Mouse (Mus musculus) liver, embryonic 14.5 days (tissue): ENCODE measurements around the gene Ell. TPM values are rescaled to one million over a fixed set of nuclear protein-coding genes. Genes with fewer than 3 reads are reported as not detected.

Experiments
- ATAC-seq: fragments of 200-750 bp; cut with Nextera tagmentation; 2 replicates; pipeline ENCODE4 v1.8.0; 2017; ENCODE audit warnings: moderate number of reproducible peaks, mild to moderate bottlenecking, moderate library complexity; ENCODE audit not compliant: insufficient read depth
- DNase-seq, 3 experiments: peaks; one replicate each; pipeline ENCODE4 v3.0.0-alpha.2; 2012 to 2013; ENCODE audit warnings: low read depth in 3 of 3, low spot score in 3 of 3
- H3K27ac ChIP-seq: fragments of 300-500 bp; sonication (generic); 2 replicates; pipeline ENCODE4 v1.5.1; 2014; ENCODE audit warnings: moderate library complexity, mild to moderate bottlenecking, control low read depth, inconsistent platforms
- H3K27me3 ChIP-seq: fragments of 300-500 bp; sonication (generic); 2 replicates; pipeline ENCODE4 v1.6.1; 2014; ENCODE audit warnings: mild to moderate bottlenecking, low read length, moderate library complexity; ENCODE audit not compliant: control insufficient read depth, insufficient read depth
- H3K36me3 ChIP-seq: fragments of 300-500 bp; sonication (generic); replicated peaks from 2 replicates; pipeline ENCODE4 v1.6.1; 2014; ENCODE audit warnings: low read depth; ENCODE audit not compliant: control insufficient read depth, insufficient read depth
- H3K4me1 ChIP-seq, 2 experiments: fragments of 200-500 bp in 1 of 2; fragments of 300-500 bp in 1 of 2; sonication (generic) in 1 of 2; replicated peaks; 2 replicates each; pipeline ENCODE4 v1.6.1; 2012 to 2014; ENCODE audit warnings: antibody characterized with exemption in 1 of 2, inconsistent platforms in 1 of 2, low read length in 1 of 2; ENCODE audit not compliant: control insufficient read depth in 2 of 2, insufficient read depth in 2 of 2
- H3K4me2 ChIP-seq: fragments of 300-500 bp; sonication (generic); 2 replicates; pipeline ENCODE4 v1.6.1; 2014; ENCODE audit warnings: low read depth, mild to moderate bottlenecking, control low read depth, moderate library complexity
- H3K4me3 ChIP-seq, 2 experiments: fragments of 200-500 bp in 1 of 2; fragments of 300-500 bp in 1 of 2; sonication (generic) in 1 of 2; 2 replicates each; pipeline ENCODE4 v1.5.1; 2012 to 2014; ENCODE audit warnings: low read depth in 2 of 2, low read length in 2 of 2, mild to moderate bottlenecking in 2 of 2, control low read depth in 1 of 2, inconsistent platforms in 1 of 2, moderate library complexity in 1 of 2; ENCODE audit not compliant: insufficient read depth in 1 of 2
- H3K9ac ChIP-seq: fragments of 300-500 bp; sonication (generic); replicated peaks from 2 replicates; pipeline ENCODE4 v1.6.1; 2014; ENCODE audit warnings: mild to moderate bottlenecking, control low read depth, moderate library complexity
- H3K9me3 ChIP-seq: fragments of 300-500 bp; sonication (generic); 2 replicates; pipeline ENCODE4 v1.6.1; 2016; ENCODE audit warnings: low read length, mixed read lengths; ENCODE audit not compliant: control insufficient read depth
- CTCF ChIP-seq: IDR thresholded peaks from 2 replicates; pipeline ENCODE4 v1.5.1; 2016; ENCODE audit warnings: antibody characterized with exemption, low read depth, control low read depth
- EP300 ChIP-seq: IDR thresholded peaks from 2 replicates; pipeline ENCODE4 v1.6.1; 2016; ENCODE audit warnings: antibody characterized with exemption, low read depth
- WGBS: fragments of 180-500 bp; shearing (Covaris S2); extraction: QIAGEN DNeasy Blood & Tissue Kit; methylation state at CpG from one replicate; pipeline ENCODE4 v1.1.7; 2014; ENCODE audit not compliant: insufficient replicate concordance; 5-methylcytosine and 5-hydroxymethylcytosine counted together
- polyA plus RNA-seq, 2 experiments: library from polyadenylated mRNA; depleted of rRNA in 1 of 2; stranded (reverse) in 1 of 2; unstranded in 1 of 2; fragments of >200 nt; fragmentation: Nextera tagmentation in 1 of 2; extraction: Ambion mirVana in 1 of 2; gene quantifications; 2 replicates each; pipeline versions ENCODE4 v1.2.1 to v1.2.3; 2012 to 2014

The Ell gene
- polyA plus RNA-seq, 2 experiments, result 7.7 to 8.9 TPM

DNA sequence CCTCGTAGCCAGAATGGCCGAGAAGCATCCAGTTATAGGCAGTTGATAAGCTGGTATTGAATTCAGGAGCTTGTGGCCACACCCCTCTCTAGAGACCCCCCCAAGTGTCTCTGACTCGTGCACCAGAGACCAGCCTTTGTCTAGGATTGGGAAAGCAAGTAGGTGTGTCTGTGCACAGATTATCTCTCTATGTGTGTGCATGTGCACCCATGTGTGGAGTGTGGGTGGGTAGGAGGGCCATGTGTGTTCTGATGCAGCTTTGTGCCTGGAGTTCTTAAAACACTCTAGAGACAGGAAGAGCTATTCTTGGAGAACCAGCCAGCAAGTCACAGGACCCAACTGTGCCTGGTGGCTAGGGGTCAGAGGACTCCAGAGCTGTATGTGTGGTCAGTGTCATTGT lies 21.3 kb downstream of the Ell start:
- Histone ChIP-seq H3K4me1 (peaks cover 17 to 70% of the 10 kb centered on the region in 2 experiments), H3K27me3 (no peaks in the 10 kb centered on the region), H3K4me2 (no peak overlapping the region), H3K4me3 (no peak overlapping the region), H3K9me3 (no peaks in the 10 kb centered on the region), H3K9ac (no peak overlapping the region), H3K27ac (no peak overlapping the region), H3K36me3 (no peaks in the 10 kb centered on the region)
- 50% methylated on average over 3 of the region's 3 CpGs for WGBS
- DNase-seq, result no peak
- no peak for ATAC-seq
- no peak for TF ChIP-seq EP300
- no peak for TF ChIP-seq CTCF

DNA sequence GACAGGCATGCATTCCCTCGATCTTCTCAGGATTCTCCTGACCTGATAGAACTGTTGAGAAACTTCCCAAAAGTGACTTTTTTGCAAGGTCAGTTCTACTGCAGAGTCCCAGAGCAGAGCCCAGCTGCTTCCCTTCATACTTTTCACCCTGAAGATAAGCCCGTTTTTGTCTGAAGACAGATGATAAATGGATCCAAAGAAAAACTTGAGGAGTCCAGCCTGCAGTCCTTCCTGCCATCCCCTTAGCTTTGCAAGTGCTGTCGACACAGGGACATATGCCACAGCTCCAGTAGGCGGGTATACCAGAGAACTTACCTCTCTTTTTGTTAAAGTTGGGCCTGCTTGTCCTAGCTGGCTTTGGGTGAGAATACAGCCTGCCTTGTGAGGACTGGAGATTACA lies 22.1 kb downstream of the Ell start:
- Histone ChIP-seq H3K9ac (no peak overlapping the region), H3K27ac (no peak overlapping the region; the same call in 1 of the 2 replicates), H3K27me3 (no peaks in the 10 kb centered on the region), H3K4me3 (no peak overlapping the region), H3K4me2 (no peak overlapping the region), H3K36me3 (no peaks in the 10 kb centered on the region), H3K9me3 (no peaks in the 10 kb centered on the region), H3K4me1 (peaks cover 19 to 66% of the 10 kb centered on the region in 2 experiments)
- DNase-seq, result no peak
- peak; percentile 2; the same call in 1 of the 2 replicates for ATAC-seq
- WGBS, result 29% methylated on average over 4 of the region's 4 CpGs
- no peak for TF ChIP-seq EP300
- TF ChIP-seq CTCF, result no peak

DNA sequence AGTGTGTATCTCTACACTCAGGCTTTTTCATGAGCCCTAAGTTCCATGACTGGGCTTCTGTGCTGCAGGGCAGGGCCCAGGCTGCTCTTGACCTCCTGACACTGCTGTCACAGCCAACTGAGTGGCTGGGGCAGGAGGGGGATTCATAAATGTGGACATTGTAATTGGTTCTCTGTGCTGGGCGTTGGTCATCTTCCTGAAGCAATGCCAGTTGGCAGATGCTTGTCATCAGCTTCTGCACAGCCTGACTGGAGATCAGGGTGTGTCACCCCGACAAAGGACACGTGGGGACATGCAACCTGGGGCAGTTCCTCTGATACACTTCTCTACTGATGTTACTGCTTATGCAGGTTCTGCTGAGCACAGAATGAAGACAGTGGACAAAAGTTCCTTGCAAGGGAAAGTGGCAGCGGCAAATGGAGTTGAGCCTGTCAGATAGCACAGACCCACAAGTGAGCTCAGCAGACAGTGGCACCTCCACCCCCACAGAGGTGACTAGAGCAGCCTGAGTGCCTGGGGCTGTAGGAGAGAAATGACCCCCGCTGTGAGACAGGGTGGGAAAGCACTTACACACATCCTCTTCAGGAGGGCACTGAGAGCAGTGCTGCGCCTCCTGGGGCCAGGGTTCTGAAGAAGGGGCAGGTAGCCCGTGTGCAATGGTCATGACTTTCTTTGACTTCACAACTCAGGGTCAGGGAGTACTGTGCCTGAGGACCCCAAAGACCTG lies 22.7 kb downstream of the Ell start:
- Histone ChIP-seq H3K27me3 (no peaks in the 10 kb centered on the region), H3K4me2 (no peak overlapping the region), H3K4me1 (peaks cover 19 to 63% of the 10 kb centered on the region in 2 experiments), H3K9ac (no peak overlapping the region), H3K9me3 (no peaks in the 10 kb centered on the region), H3K36me3 (no peaks in the 10 kb centered on the region), H3K4me3 (no peak overlapping the region), H3K27ac (no peak overlapping the region)
- WGBS, result 52% methylated on average over 7 of the region's 7 CpGs
- ATAC-seq (0 out of 2 replicates have a peak, but pooled peaks have one; percentile 36), DNase-seq (no peak)
- no peak for TF ChIP-seq EP300
- no peak for TF ChIP-seq CTCF

DNA sequence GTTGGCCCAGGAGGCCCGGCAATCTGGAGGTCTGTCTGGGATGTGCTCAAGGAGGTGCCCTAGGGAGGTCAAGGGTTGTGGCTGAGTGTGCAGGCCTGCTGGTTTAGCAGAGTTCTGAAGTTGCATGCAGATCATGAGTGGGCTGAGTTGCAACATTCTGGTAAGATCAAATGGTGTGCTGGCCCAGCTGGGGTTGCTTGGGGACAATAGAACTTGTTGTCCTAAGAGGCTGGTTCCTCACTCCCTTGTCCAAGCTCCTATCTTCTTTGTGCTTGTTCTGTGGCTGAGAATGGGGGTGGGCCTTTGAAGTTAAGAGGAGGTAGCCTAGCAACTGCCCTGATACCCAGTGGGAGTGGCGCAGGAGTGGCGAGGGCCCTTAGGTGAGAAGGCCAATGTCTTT lies 23.5 kb downstream of the Ell start:
- Histone ChIP-seq H3K4me1 (peaks cover 19 to 55% of the 10 kb centered on the region in 2 experiments), H3K27ac (no peak overlapping the region), H3K4me2 (no peak overlapping the region), H3K9me3 (no peaks in the 10 kb centered on the region), H3K36me3 (no peaks in the 10 kb centered on the region), H3K9ac (no peak overlapping the region), H3K4me3 (no peak overlapping the region), H3K27me3 (no peaks in the 10 kb centered on the region)
- no peak for TF ChIP-seq CTCF
- no peak for TF ChIP-seq EP300
- ATAC-seq (no peak), DNase-seq (no peak)
- 60% methylated on average over 3 of the region's 3 CpGs for WGBS

DNA sequence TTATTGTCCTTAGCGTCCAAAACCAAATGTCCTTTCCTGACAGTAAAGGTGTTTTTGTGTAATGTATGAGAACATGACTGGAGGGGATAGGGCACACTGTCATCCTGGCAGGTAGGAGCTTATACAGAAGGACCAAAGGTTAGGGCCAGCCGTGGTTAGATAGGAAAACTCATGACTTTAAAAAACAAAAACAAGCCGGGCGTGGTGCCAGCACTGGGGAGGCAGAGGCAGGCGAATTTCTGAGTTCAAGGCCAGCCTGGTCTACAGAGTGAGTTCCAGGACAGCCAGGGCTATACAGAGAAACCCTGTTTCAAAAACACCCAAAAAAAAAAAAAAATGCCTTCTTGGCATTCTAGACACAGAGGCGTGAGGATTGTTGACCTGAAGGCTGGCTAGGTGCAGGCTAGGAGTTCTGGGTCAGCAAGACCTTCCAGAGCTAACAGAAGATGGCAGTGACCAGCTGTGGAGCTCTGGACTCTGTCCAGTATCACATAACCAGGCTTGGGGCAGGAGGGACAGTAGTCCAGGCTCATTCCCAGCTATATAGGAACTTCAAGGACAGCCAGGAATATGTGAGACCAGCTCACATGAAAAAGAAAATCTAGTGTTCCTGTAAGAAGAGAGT lies 24.6 kb downstream of the Ell start:
- Histone ChIP-seq H3K36me3 (no peaks in the 10 kb centered on the region), H3K9ac (no peak overlapping the region), H3K4me1 (peaks cover 17 to 45% of the 10 kb centered on the region in 2 experiments), H3K4me3 (no peak overlapping the region), H3K9me3 (no peaks in the 10 kb centered on the region), H3K27ac (no peak overlapping the region), H3K4me2 (no peak overlapping the region), H3K27me3 (no peaks in the 10 kb centered on the region)
- 67% methylated on average over 6 of the region's 6 CpGs for WGBS
- ATAC-seq (no peak), DNase-seq (no peak)
- TF ChIP-seq EP300 (no peak), CTCF (no peak)
